Mouse (Mus musculus) liver, postnatal 0 days (tissue): Measurements from ENCODE around the gene Psap. TPM values are rescaled to one million over a fixed set of nuclear protein-coding genes. Genes with fewer than 3 reads are reported as not detected.

Experiments
- ATAC-seq: fragments of 200-750 bp; cut with Nextera tagmentation; 2 replicates; pipeline ENCODE4 v1.8.0; 2017; ENCODE audit warnings: mild to moderate bottlenecking, moderate library complexity
- DNase-seq: peaks from one replicate; pipeline ENCODE4 v3.0.0-alpha.2; 2016
- H3K27ac ChIP-seq: fragments of 300-500 bp; sonication (generic); 2 replicates; pipeline ENCODE4 v1.5.1; 2014; ENCODE audit warnings: antibody characterized with exemption, moderate library complexity, mild to moderate bottlenecking, low read depth
- H3K27me3 ChIP-seq: fragments of 300-500 bp; sonication (generic); 2 replicates; pipeline ENCODE4 v1.6.1; 2014; ENCODE audit warnings: low read length, control low read depth, mixed read lengths; ENCODE audit not compliant: insufficient read depth
- H3K36me3 ChIP-seq: fragments of 300-500 bp; sonication (generic); replicated peaks from 2 replicates; pipeline ENCODE4 v1.6.1; 2014; ENCODE audit warnings: mild to moderate bottlenecking, control low read depth, low read length, moderate library complexity, mixed read lengths; ENCODE audit not compliant: insufficient read depth
- H3K4me1 ChIP-seq: fragments of 300-500 bp; sonication (generic); 2 replicates; pipeline ENCODE4 v1.6.1; 2014; ENCODE audit warnings: antibody characterized with exemption, mild to moderate bottlenecking, control low read depth; ENCODE audit not compliant: insufficient read depth
- H3K4me2 ChIP-seq: fragments of 300-500 bp; sonication (generic); 2 replicates; pipeline ENCODE4 v1.6.1; 2014; ENCODE audit warnings: low read depth, mild to moderate bottlenecking, low read length, moderate library complexity, mixed read lengths
- H3K4me3 ChIP-seq: fragments of 300-500 bp; sonication (generic); 2 replicates; pipeline ENCODE4 v1.5.1; 2014; ENCODE audit warnings: low read depth, low read length
- H3K9ac ChIP-seq: fragments of 300-500 bp; sonication (generic); replicated peaks from 2 replicates; pipeline ENCODE4 v1.6.1; 2014; ENCODE audit warnings: mild to moderate bottlenecking, moderate library complexity
- H3K9me3 ChIP-seq: fragments of 300-500 bp; sonication (generic); 2 replicates; pipeline ENCODE4 v1.6.1; 2016; ENCODE audit warnings: mild to moderate bottlenecking, control low read depth, low read length, mixed read lengths
- CTCF ChIP-seq: sonication (generic); IDR thresholded peaks from 2 replicates; pipeline ENCODE4 v1.5.1; 2016; ENCODE audit warnings: antibody characterized with exemption, low read depth
- EP300 ChIP-seq: IDR thresholded peaks from 2 replicates; pipeline ENCODE4 v1.6.1; 2016; ENCODE audit warnings: antibody characterized with exemption, low read depth, mild to moderate bottlenecking
- WGBS: fragments of 180-500 bp; shearing (Covaris S2); extraction: QIAGEN DNeasy Blood & Tissue Kit; methylation state at CpG from one replicate; pipeline ENCODE4 v1.1.7; 2014; ENCODE audit not compliant: insufficient replicate concordance; 5-methylcytosine and 5-hydroxymethylcytosine counted together
- polyA plus RNA-seq: library from polyadenylated mRNA; unstranded; fragments of >200 nt; fragmentation: Nextera tagmentation; extraction: Ambion mirVana; gene quantifications from 2 replicates; pipeline ENCODE4 v1.2.1, GENCODE M21; 2015

Psap gene
- polyA plus RNA-seq, 1 experiment from 2014 or later: 110 TPM

DNA sequence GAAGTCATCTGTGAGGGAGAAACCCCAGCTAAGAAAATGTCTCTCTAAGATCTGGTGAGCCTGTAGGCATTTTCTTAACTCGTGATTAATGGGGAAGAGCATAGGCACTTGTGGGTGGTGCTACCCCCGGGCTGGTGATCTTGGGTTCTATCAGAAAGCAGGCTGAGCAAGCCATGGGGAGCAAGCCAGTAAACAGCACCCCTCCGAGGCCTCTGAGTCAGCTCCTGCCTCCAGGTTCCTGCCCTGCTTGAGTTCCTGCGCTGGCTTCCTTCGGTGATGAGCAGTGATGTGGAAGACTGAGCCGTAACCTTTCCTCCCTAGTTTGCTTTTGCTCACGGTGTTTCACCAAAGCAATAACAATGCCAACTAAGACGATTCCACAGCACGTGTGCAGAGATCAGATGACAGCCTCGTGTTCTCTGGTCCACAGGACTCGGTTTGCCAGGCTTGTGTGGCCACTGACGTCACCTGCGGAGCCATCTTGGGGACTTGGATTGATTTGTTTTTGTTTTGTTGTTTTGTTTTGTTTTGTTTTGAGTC lies 26.9 kb upstream of the Psap start:
- Histone ChIP-seq H3K4me2 (no peak overlapping the region), H3K27me3 (no peaks in the 10 kb centered on the region), H3K9ac (no peak overlapping the region), H3K4me3 (no peak overlapping the region), H3K36me3 (no peaks in the 10 kb centered on the region), H3K4me1 (peaks cover 2% of the 10 kb centered on the region; the same call in 1 of the 2 replicates), H3K9me3 (no peaks in the 10 kb centered on the region), H3K27ac (no peak overlapping the region)
- ATAC-seq (no peak), DNase-seq (no peak)
- WGBS: 79% methylated on average over 13 of the region's 13 CpGs
- no peak for TF ChIP-seq EP300
- no peak for TF ChIP-seq CTCF

GRCm38 (mm10) chr10:60252187-60252586 lies 25.2 kb upstream of the Psap start:
- peak; percentile 38; the same call in 1 of the 2 replicates for ATAC-seq
- Histone ChIP-seq H3K27me3 (no peaks in the 10 kb centered on the region), H3K27ac (0 out of 2 replicates have a peak overlapping the region, but pooled peaks have one; percentile 40), H3K4me1 (peaks cover 8% of the 10 kb centered on the region), H3K9me3 (no peaks in the 10 kb centered on the region), H3K4me2 (no peak overlapping the region), H3K36me3 (no peaks in the 10 kb centered on the region), H3K4me3 (no peak overlapping the region), H3K9ac (no peak overlapping the region)
- 67% methylated on average over 4 of the region's 4 CpGs for WGBS
- TF ChIP-seq CTCF: no peak
- TF ChIP-seq EP300: no peak
- no peak for DNase-seq

GRCm38 (mm10) chr10:60252606-60253005 lies 24.8 kb upstream of the Psap start:
- Histone ChIP-seq H3K36me3 (no peaks in the 10 kb centered on the region), H3K9me3 (no peaks in the 10 kb centered on the region), H3K9ac (no peak overlapping the region), H3K4me3 (no peak overlapping the region), H3K4me1 (peaks cover 8% of the 10 kb centered on the region), H3K4me2 (no peak overlapping the region), H3K27ac (peak overlapping the region; percentile 40; the same call in 1 of the 2 replicates), H3K27me3 (no peaks in the 10 kb centered on the region)
- DNase-seq: peak; percentile 78
- WGBS: 43% methylated on average over 4 of the region's 4 CpGs
- TF ChIP-seq EP300 (peak; percentile 24; the same call in 1 of the 2 replicates), CTCF (no peak)
- ATAC-seq: peak; percentile 83

- WGBS: 60% methylated on average over 6 of the region's 6 CpGs
- Histone ChIP-seq H3K36me3 (no peaks in the 10 kb centered on the region), H3K9ac (no peak overlapping the region), H3K9me3 (no peaks in the 10 kb centered on the region), H3K4me2 (no peak overlapping the region), H3K4me1 (peaks cover 13% of the 10 kb centered on the region), H3K27ac (no peak overlapping the region), H3K27me3 (no peaks in the 10 kb centered on the region), H3K4me3 (no peak overlapping the region)
- TF ChIP-seq EP300 (peak; percentile 63), CTCF (no peak)
- ATAC-seq (0 out of 2 replicates have a peak, but pooled peaks have one; percentile 9), DNase-seq (no peak)
These were observed 21.3 kb upstream of the Psap start for GRCm38 (mm10) chr10:60256088-60256487.

DNA sequence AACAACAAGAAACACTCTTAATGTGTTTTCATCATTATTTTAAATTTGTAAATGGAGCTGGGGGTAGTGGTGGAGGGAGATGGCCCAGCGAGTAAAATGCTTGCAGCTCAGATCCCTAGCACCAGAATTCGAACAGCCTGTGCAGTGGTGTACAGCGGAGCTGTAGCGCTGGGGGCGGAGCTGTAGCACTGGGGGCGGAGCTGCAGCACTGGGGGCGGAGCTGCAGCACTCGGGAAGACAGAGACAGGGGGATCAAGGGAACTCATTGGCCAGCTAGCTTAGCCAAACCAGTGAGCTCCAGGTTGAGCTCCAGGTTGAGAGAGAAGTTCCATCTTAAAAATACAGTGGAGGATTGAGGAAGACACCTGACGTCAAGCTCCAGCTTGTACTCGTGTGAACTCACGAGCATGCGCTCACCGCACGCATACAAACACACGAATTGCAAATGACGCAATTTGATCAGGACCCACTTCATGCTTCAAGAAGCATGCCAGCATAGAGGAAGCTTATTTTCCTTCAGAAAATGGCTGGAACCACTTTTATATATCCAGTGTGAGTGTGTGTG lies 20.1 kb upstream of the Psap start:
- WGBS: 64% methylated on average over 16 of the region's 16 CpGs
- DNase-seq (no peak), ATAC-seq (no peak)
- Histone ChIP-seq H3K36me3 (no peaks in the 10 kb centered on the region), H3K27ac (no peak overlapping the region), H3K9ac (no peak overlapping the region), H3K4me2 (no peak overlapping the region), H3K27me3 (no peaks in the 10 kb centered on the region), H3K4me1 (peaks cover 20% of the 10 kb centered on the region), H3K4me3 (no peak overlapping the region), H3K9me3 (no peaks in the 10 kb centered on the region)
- TF ChIP-seq EP300 (no peak), CTCF (no peak)

DNA sequence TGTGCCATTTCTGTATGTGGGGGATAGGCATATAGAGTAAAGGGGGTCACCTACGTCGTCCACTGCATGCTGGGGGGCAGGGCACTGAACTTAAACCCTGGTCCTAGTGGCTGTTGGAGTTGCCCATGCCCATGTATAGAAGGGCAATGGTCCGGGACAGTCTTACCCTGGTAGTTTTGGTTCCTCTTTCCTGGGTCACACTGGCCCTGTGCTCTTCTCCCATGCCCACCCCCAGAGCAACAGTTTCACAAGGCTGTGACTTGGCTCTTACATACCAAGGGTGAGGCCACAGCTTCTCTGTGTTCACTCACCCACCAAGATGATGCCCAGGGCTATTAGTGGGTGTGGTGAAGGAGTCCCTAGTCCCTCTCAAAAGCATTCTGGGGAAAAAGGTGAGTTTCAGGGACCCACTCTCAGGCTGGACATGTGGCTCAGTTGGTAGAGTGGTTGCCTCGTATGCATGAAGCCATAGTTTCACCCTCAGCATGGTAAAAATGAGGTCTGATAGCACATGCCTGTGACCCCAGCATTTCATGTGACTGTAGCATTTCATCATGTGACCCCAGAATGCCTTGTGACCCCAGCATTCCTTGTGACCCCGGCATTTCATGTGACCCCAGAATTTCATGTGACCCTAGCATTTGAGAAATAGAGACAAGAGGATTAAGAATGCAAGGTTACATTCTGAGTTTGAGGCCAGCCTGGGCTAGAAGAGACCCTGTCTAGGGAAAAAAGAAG lies 16.7 kb upstream of the Psap start:
- Histone ChIP-seq H3K4me1 (peaks cover 26% of the 10 kb centered on the region), H3K27me3 (no peaks in the 10 kb centered on the region), H3K4me3 (no peak overlapping the region), H3K9ac (no peak overlapping the region), H3K9me3 (no peaks in the 10 kb centered on the region), H3K4me2 (no peak overlapping the region), H3K36me3 (no peaks in the 10 kb centered on the region), H3K27ac (peak overlapping the region; percentile 65)
- 64% methylated on average over 5 of the region's 5 CpGs for WGBS
- ATAC-seq: peak; percentile 53
- DNase-seq: peak; percentile 59
- TF ChIP-seq EP300 (no peak), CTCF (no peak)
